Mouse (Mus musculus): ENCODE results near the gene Lta.

GRCm38 (mm10) chr17:35158850-35159593, 46.1 kb downstream of the Lta start:
- no peak for TF ChIP-seq CTCF (IDR thresholded peaks at IDR 0.05; ENCODE audit: extremely low read depth, insufficient read depth, low read length)
- TF ChIP-seq POLR2A (IDR thresholded peaks at IDR 0.05; ENCODE audit: extremely low read depth, insufficient read depth, low read length), result no peak
